Comparison of ENCODE assay signal across 30 mouse cellular contexts in genomic region chr4:64058856-64059231, GRCm38 (mm10). TPM values are rescaled to one million over a fixed set of nuclear protein-coding genes. Genes with fewer than 3 reads are reported as not detected.
DNase-seq lines count a peak whose midpoint lies in the region; ATAC-seq and TF ChIP-seq lines count a peak whose summit lies in the region.
"Had no signal": no experiment of that assay in that cellular context is flagged by ENCODE, and none has a peak within 500 bp of the region (broad histone marks: within the 10 kb centered on the region; RNA-seq: fewer than 3 reads in every experiment).

No protein-coding gene starts in this region.

- ATAC-seq in heart, embryonic 12.5 days (ENCODE audit: insufficient number of reproducible peaks, low FRiP score) = no peak
- 0 out of 2 replicates have a peak, but pooled peaks have one; percentile 23 for ATAC-seq in midbrain, embryonic 12.5 days (ENCODE audit: low FRiP score, low read depth)
- ATAC-seq: forebrain, embryonic 16.5 days; intestine, postnatal 0 days had no signal

- H3K4me2 ChIP-seq in heart, embryonic 12.5 days = peak overlapping the region; percentile 2; the same call in 1 of the 2 replicates
- H3K4me2 ChIP-seq in midbrain, embryonic 12.5 days (replicated peaks) = no peak overlapping the region
- H3K4me2 ChIP-seq in myocyte (ENCODE audit: low read depth) = peak overlapping the region; percentile 62
- H3K4me2 ChIP-seq: heart, embryonic 15.5 days; hindbrain, embryonic 15.5 days; limb, embryonic 12.5 days; liver, embryonic 13.5 days; lung, embryonic 14.5 days; neural tube, embryonic 13.5 days; stomach, embryonic 15.5 days had no signal

- H3K9me3 ChIP-seq in heart, embryonic 12.5 days (replicated peaks) = no peaks in the 10 kb centered on the region
- H3K9me3 ChIP-seq in midbrain, embryonic 12.5 days = no peaks in the 10 kb centered on the region
- H3K9me3 ChIP-seq in midbrain, embryonic 10.5 days (replicated peaks) = no peaks in the 10 kb centered on the region
- H3K9me3 ChIP-seq: forebrain, embryonic 10.5 days; heart, embryonic 15.5 days; hindbrain, embryonic 15.5 days; limb, embryonic 12.5 days; liver, embryonic 13.5 days; megakaryocyte, embryonic 14.5 days; neural tube, embryonic 13.5 days; stomach, embryonic 15.5 days had no signal

- no peak overlapping the region for H3K4me3 ChIP-seq in heart, embryonic 12.5 days
- no peak overlapping the region for H3K4me3 ChIP-seq in midbrain, embryonic 12.5 days
- H3K4me3 ChIP-seq in midbrain, embryonic 10.5 days = no peak overlapping the region
- no peak overlapping the region for H3K4me3 ChIP-seq in myocyte
- H3K4me3 ChIP-seq: forebrain, embryonic 10.5 days; heart, embryonic 15.5 days; hindbrain, embryonic 15.5 days; layer of hippocampus, adult 2 months; limb, embryonic 12.5 days; liver, embryonic 13.5 days; megakaryocyte, embryonic 14.5 days; neural tube, embryonic 13.5 days; stomach, embryonic 15.5 days had no signal

- no peaks in the 10 kb centered on the region for H3K36me3 ChIP-seq in heart, embryonic 12.5 days
- no peaks in the 10 kb centered on the region for H3K36me3 ChIP-seq in midbrain, embryonic 12.5 days
- no peaks in the 10 kb centered on the region for H3K36me3 ChIP-seq in midbrain, embryonic 10.5 days
- no peaks in the 10 kb centered on the region for H3K36me3 ChIP-seq in myocyte (ENCODE audit: control insufficient read depth, insufficient read depth)
- H3K36me3 ChIP-seq: forebrain, embryonic 10.5 days; heart, embryonic 15.5 days; hindbrain, embryonic 15.5 days; limb, embryonic 12.5 days; liver, embryonic 13.5 days; neural tube, embryonic 13.5 days; stomach, embryonic 15.5 days had no signal

- WGBS in heart, embryonic 12.5 days = 17% methylated on average over 6 of the region's 6 CpGs
- 45% methylated on average over 6 of the region's 6 CpGs for WGBS in midbrain, embryonic 12.5 days
- 53% methylated on average over 6 of the region's 6 CpGs for WGBS in midbrain, embryonic 10.5 days

- TF ChIP-seq POLR2A in brain, embryonic 14.5 days (IDR thresholded peaks at IDR 0.05; ENCODE audit: borderline replicate concordance, extremely low read depth, insufficient read depth, insufficient read length, poor library complexity, severe bottlenecking) = no peak
- no peak for TF ChIP-seq POLR2A in myocyte (IDR thresholded peaks at IDR 0.05; ENCODE audit: insufficient read length, low read depth)

- peaks cover 54% of the 10 kb centered on the region for H3K27me3 ChIP-seq in heart, embryonic 12.5 days (replicated peaks)
- H3K27me3 ChIP-seq in midbrain, embryonic 12.5 days = no peaks in the 10 kb centered on the region
- H3K27me3 ChIP-seq in midbrain, embryonic 10.5 days (ENCODE audit: low read depth, poor library complexity, severe bottlenecking) = no peaks in the 10 kb centered on the region
- H3K27me3 ChIP-seq in myocyte (ENCODE audit: control insufficient read depth, insufficient read depth, insufficient read length) = no peaks in the 10 kb centered on the region
- H3K27me3 ChIP-seq: hindbrain, embryonic 15.5 days; limb, embryonic 12.5 days; liver, embryonic 13.5 days; megakaryocyte, embryonic 14.5 days; neural tube, embryonic 13.5 days; stomach, embryonic 15.5 days had no signal

- H3ac ChIP-seq in myocyte (ENCODE audit: control insufficient read depth, insufficient read length) = no peak overlapping the region

- no peaks in the 10 kb centered on the region for H3K79me2 ChIP-seq in myocyte (ENCODE audit: control insufficient read depth, insufficient read depth)

- H3K27ac ChIP-seq in heart, embryonic 12.5 days (ENCODE audit: poor library complexity, severe bottlenecking) = 0 out of 2 replicates have a peak overlapping the region, but pooled peaks have one; percentile 7
- no peak overlapping the region for H3K27ac ChIP-seq in midbrain, embryonic 12.5 days (replicated peaks)
- H3K27ac ChIP-seq in midbrain, embryonic 10.5 days (replicated peaks) = no peak overlapping the region
- H3K27ac ChIP-seq: forebrain, embryonic 10.5 days; heart, embryonic 15.5 days; hindbrain, embryonic 15.5 days; layer of hippocampus, adult 2 months; limb, embryonic 12.5 days; liver, embryonic 13.5 days; neural tube, embryonic 13.5 days; stomach, embryonic 15.5 days had no signal

- no peak overlapping the region for H3K9ac ChIP-seq in heart, embryonic 12.5 days
- H3K9ac ChIP-seq in midbrain, embryonic 12.5 days (replicated peaks) = no peak overlapping the region
- H3K9ac ChIP-seq: heart, embryonic 15.5 days; hindbrain, embryonic 15.5 days; limb, embryonic 12.5 days; liver, embryonic 13.5 days; lung, embryonic 14.5 days; neural tube, embryonic 13.5 days; stomach, embryonic 15.5 days had no signal

- peaks cover 14% of the 10 kb centered on the region for H3K4me1 ChIP-seq in heart, embryonic 12.5 days (replicated peaks)
- H3K4me1 ChIP-seq in midbrain, embryonic 12.5 days = no peaks in the 10 kb centered on the region
- peaks cover 12% of the 10 kb centered on the region for H3K4me1 ChIP-seq in midbrain, embryonic 10.5 days
- H3K4me1 ChIP-seq: forebrain, embryonic 10.5 days; hindbrain, embryonic 15.5 days; limb, embryonic 12.5 days; liver, embryonic 13.5 days; megakaryocyte, embryonic 14.5 days; neural tube, embryonic 13.5 days; stomach, embryonic 15.5 days had no signal

- no peak for TF ChIP-seq CTCF in brain, embryonic 14.5 days (IDR thresholded peaks at IDR 0.05; ENCODE audit: borderline replicate concordance, extremely low read depth, insufficient read depth, insufficient read length)

- DNase-seq in heart, adult 9 months (ENCODE audit: low spot score in 2 of 2) = no peak
- DNase-seq in midbrain, embryonic 10.5 days (ENCODE audit: low spot score) = no peak
- DNase-seq in brain, embryonic 14.5 days (ENCODE audit: low read depth) = peak; percentile 38
- no peak for DNase-seq in adrenal gland, postnatal 36 days
- DNase-seq: adrenal gland, postnatal 10 days; B cell, adult 2 months; cerebellum, adult 8-10 months; cerebellum, postnatal 36 days; embryo, embryonic 11 days; heart, postnatal 4 days; kidney, postnatal 25 days; liver, embryonic 13.5 days; lung, embryonic 14.5 days; right cerebral cortex, adult 18-20 months; right cerebral cortex, postnatal 4 days; thymus, postnatal 25 days had no signal

TF ChIP-seq in myocyte, 11 proteins besides CTCF, POLR2A, EP300 and RAD21:
- TF ChIP-seq TCF12 (IDR thresholded peaks at IDR 0.05; ENCODE audit: insufficient read depth, poor library complexity, severe bottlenecking) = peak; percentile 85
- TF ChIP-seq REST (IDR thresholded peaks at IDR 0.05; ENCODE audit: insufficient read depth, insufficient read length) = no peak
- TF ChIP-seq TCF3 (IDR thresholded peaks at IDR 0.05; ENCODE audit: insufficient read length, low read depth) = peak; percentile 49
- peak in 2 of 3 experiments; percentile 73 to 81 for TF ChIP-seq MYOG (IDR thresholded peaks at IDR 0.05; ENCODE audit: control insufficient read depth in 1 of 3, insufficient read depth in 1 of 3, insufficient read length in 2 of 3, low read depth in 2 of 3)
- peak; percentile 76 to 95 (median 91) for TF ChIP-seq MYOD1 (IDR thresholded peaks at IDR 0.05; ENCODE audit: control insufficient read depth in 1 of 3, insufficient read length in 2 of 3, low read depth in 2 of 3)
- TF ChIP-seq SRF (IDR thresholded peaks at IDR 0.05; ENCODE audit: control insufficient read depth, insufficient read length, low read depth) = peak; percentile 97
TF ChIP-seq in myocyte: peak in this region for 5.

RNA-seq across cellular contexts. Expression of gene Tnc, which starts 12.0 kb away (rescaled TPM):
- polyA plus RNA-seq in heart, embryonic 12.5 days (2016; fragmentation: Nextera tagmentation; extraction: Ambion mirVana) = 23.4 and 25.6 TPM in 2 replicates
- polyA plus RNA-seq in midbrain, embryonic 12.5 days (2016; fragmentation: Nextera tagmentation; extraction: Ambion mirVana) = 12.0 and 14.3 TPM in 2 replicates
- polyA plus RNA-seq in midbrain, embryonic 10.5 days (2016; fragmentation: Nextera tagmentation; extraction: Ambion mirVana) = 3.2 and 5.2 TPM in 2 replicates
- polyA plus RNA-seq in brain, embryonic 14.5 days (2012; rRNA removed) = 36.9 and 77.4 TPM in 2 replicates
- polyA plus RNA-seq in myocyte (2012; fragmentation: generic; extraction: Trizol) = 183 TPM
- total RNA-seq in adrenal gland, postnatal 36 days (2021) = 1 to 10 TPM; 2.7 to 3.5 TPM
- total RNA-seq: MEL had no signal
